Mouse (Mus musculus) urinary bladder, postnatal 36 days (tissue): ENCODE results near the gene Zfp709.
A peak's percentile ranks its signal among the peaks of the same experiment; 100 is the strongest.
"Not testable (repeated sequence)": the region's sequence is repeated elsewhere in the genome, so short reads cannot be mapped to it uniquely, and the experiment has no call there.

Experiments
- DNase-seq, 2 experiments: peaks; one replicate each; pipeline ENCODE4 v3.0.0; 2022; ENCODE audit warnings: low spot score in 2 of 2, mixed read lengths in 1 of 2

The Zfp709 gene

GRCm38 (mm10) chr8:71881618-71882274 is at the start of gene Zfp709:
TSS of gene Zfp709 (plus strand) at chr8:71882019.
- DNase-seq, result peak; percentile 52 to 63

- not testable (repeated sequence) for DNase-seq
Measured at GRCm38 (mm10) chr8:71838207-71838606, 43.6 kb upstream of the Zfp709 start.

GRCm38 (mm10) chr8:71841201-71841817 is 40.5 kb upstream of the Zfp709 start:
- DNase-seq, result not testable (repeated sequence)

GRCm38 (mm10) chr8:71842476-71842875 is 39.3 kb upstream of the Zfp709 start:
- not testable (repeated sequence) for DNase-seq

GRCm38 (mm10) chr8:71844453-71844852 is 37.4 kb upstream of the Zfp709 start:
- not testable (repeated sequence) for DNase-seq

- not testable (repeated sequence) for DNase-seq
Measured at GRCm38 (mm10) chr8:71845993-71846483, 35.8 kb upstream of the Zfp709 start.

- not testable (repeated sequence) for DNase-seq
Measured at GRCm38 (mm10) chr8:71846745-71847144, 35.1 kb upstream of the Zfp709 start.

GRCm38 (mm10) chr8:71851014-71851413 is 30.8 kb upstream of the Zfp709 start:
- DNase-seq, result not testable (repeated sequence)

GRCm38 (mm10) chr8:71853360-71853759 is 28.5 kb upstream of the Zfp709 start:
- DNase-seq, result not testable (repeated sequence)

- not testable (repeated sequence) for DNase-seq
Measured at GRCm38 (mm10) chr8:71856630-71857328, 25.0 kb upstream of the Zfp709 start.

- not testable (repeated sequence) for DNase-seq
Measured at GRCm38 (mm10) chr8:71857364-71857763, 24.5 kb upstream of the Zfp709 start.

GRCm38 (mm10) chr8:71861551-71861950 is 20.3 kb upstream of the Zfp709 start:
- not testable (repeated sequence) for DNase-seq

- not testable (repeated sequence) for DNase-seq
Measured at GRCm38 (mm10) chr8:71862038-71862437, 19.8 kb upstream of the Zfp709 start.

GRCm38 (mm10) chr8:71900666-71901065 is 18.8 kb downstream of the Zfp709 start:
- DNase-seq, result not testable (repeated sequence)

- not testable (repeated sequence) for DNase-seq
Measured at GRCm38 (mm10) chr8:71903084-71903483, 21.3 kb downstream of the Zfp709 start.

GRCm38 (mm10) chr8:71906809-71907208 is 25.0 kb downstream of the Zfp709 start:
- DNase-seq, result no peak

- no peak for DNase-seq
Measured at GRCm38 (mm10) chr8:71907798-71908257, 26.0 kb downstream of the Zfp709 start.

GRCm38 (mm10) chr8:71908309-71909261 is 26.8 kb downstream of the Zfp709 start, which contains the start of the genes Zfp882 and Zfp617:
TSS of gene Zfp882 (plus strand) at chr8:71908608.
TSS of gene Zfp617 (plus strand) at chr8:71908635.
- DNase-seq, result peak; percentile 86

- no peak for DNase-seq
Measured at GRCm38 (mm10) chr8:71912286-71912685, 30.5 kb downstream of the Zfp709 start.

- DNase-seq, result peak; percentile 90 to 95
Measured at GRCm38 (mm10) chr8:71922567-71923401, 41.0 kb downstream of the Zfp709 start.
